In genomic region chr15:77150424-77150841, GRCm38 (mm10) we compare ENCODE assay signal across 8 mouse cellular contexts.
DNase-seq lines count a peak whose midpoint lies in the region; ATAC-seq and TF ChIP-seq lines count a peak whose summit lies in the region.

No protein-coding gene starts in this region.

- no peaks in the 10 kb centered on the region for H3K36me3 ChIP-seq in forebrain, embryonic 16.5 days (ENCODE audit: control insufficient read depth, insufficient read depth)
- no peaks in the 10 kb centered on the region for H3K36me3 ChIP-seq in intestine, embryonic 14.5 days (ENCODE audit: control insufficient read depth, insufficient read depth, low read length)
- no peaks in the 10 kb centered on the region for H3K36me3 ChIP-seq in midbrain, embryonic 11.5 days (ENCODE audit: control insufficient read depth, insufficient read depth, low read length)

- peaks cover 16% of the 10 kb centered on the region for H3K4me1 ChIP-seq in brown adipose tissue, adult 24 weeks (ENCODE audit: control insufficient read depth, insufficient read depth, insufficient read length, low read length)
- H3K4me1 ChIP-seq in forebrain, embryonic 16.5 days (replicated peaks; ENCODE audit: control insufficient read depth, insufficient read depth, low read length) = peaks cover 43% of the 10 kb centered on the region
- peaks cover 46% of the 10 kb centered on the region for H3K4me1 ChIP-seq in intestine, embryonic 14.5 days (replicated peaks; ENCODE audit: control insufficient read depth, insufficient read depth, low read length)
- H3K4me1 ChIP-seq in midbrain, embryonic 11.5 days (ENCODE audit: control insufficient read depth, insufficient read depth, low read length) = peaks cover 28% of the 10 kb centered on the region

- H3K9ac ChIP-seq in forebrain, embryonic 16.5 days (replicated peaks; ENCODE audit: low read depth, low read length) = peak overlapping the region; percentile 71
- peak overlapping the region; percentile 53 for H3K9ac ChIP-seq in intestine, embryonic 14.5 days (ENCODE audit: low read length)
- H3K9ac ChIP-seq in midbrain, embryonic 11.5 days (ENCODE audit: low read length) = peak overlapping the region; percentile 55

- TF ChIP-seq CTCF in layer of hippocampus, adult 2 months (conservative IDR thresholded peaks at IDR 0.05) = no peak

- 8% methylated on average over 3 of the region's 3 CpGs for WGBS in forebrain, embryonic 16.5 days
- WGBS in intestine, embryonic 14.5 days = 6% methylated on average over 3 of the region's 3 CpGs
- WGBS in midbrain, embryonic 11.5 days = 18% methylated on average over 3 of the region's 3 CpGs

- H3K27ac ChIP-seq in layer of hippocampus, adult 2 months = peak overlapping the region; percentile 91
- H3K27ac ChIP-seq in brown adipose tissue, adult 24 weeks (replicated peaks; ENCODE audit: low read depth, low read length) = peak overlapping the region; percentile 62
- peak overlapping the region; percentile 91 for H3K27ac ChIP-seq in forebrain, embryonic 16.5 days (ENCODE audit: low read length)
- H3K27ac ChIP-seq in intestine, embryonic 14.5 days (ENCODE audit: low read depth) = peak overlapping the region; percentile 95
- peak overlapping the region; percentile 15 for H3K27ac ChIP-seq in midbrain, embryonic 11.5 days (ENCODE audit: low read depth, low read length)

- peak overlapping the region; percentile 61 for H3K4me3 ChIP-seq in layer of hippocampus, adult 2 months
- peak overlapping the region; percentile 34 for H3K4me3 ChIP-seq in brown adipose tissue, adult 24 weeks (ENCODE audit: insufficient read depth, low read depth, low read length)
- H3K4me3 ChIP-seq in forebrain, embryonic 16.5 days (replicated peaks; ENCODE audit: low read length) = peak overlapping the region; percentile 72
- peak overlapping the region; percentile 63 for H3K4me3 ChIP-seq in intestine, embryonic 14.5 days (ENCODE audit: low read depth, low read length)
- peak overlapping the region; percentile 24 for H3K4me3 ChIP-seq in midbrain, embryonic 11.5 days (ENCODE audit: low read depth, low read length)

- H3K4me2 ChIP-seq in forebrain, embryonic 16.5 days (ENCODE audit: low read length) = peak overlapping the region; percentile 94
- H3K4me2 ChIP-seq in intestine, embryonic 14.5 days (ENCODE audit: low read length) = peak overlapping the region; percentile 68
- peak overlapping the region; percentile 60 for H3K4me2 ChIP-seq in midbrain, embryonic 11.5 days

- DNase-seq in layer of hippocampus, adult 2 months (ENCODE audit: low spot score in 2 of 2) = no peak
- DNase-seq in layer of hippocampus, adult 18-20 months (ENCODE audit: low spot score in 2 of 2) = no peak
- peak; percentile 73 for DNase-seq in intestine, embryonic 14.5 days (ENCODE audit: low spot score)
- DNase-seq in midbrain, embryonic 11.5 days (ENCODE audit: low spot score, missing footprints) = peak; percentile 86
- no peak for DNase-seq in spleen, postnatal 36 days (ENCODE audit: low spot score in 2 of 2)
- DNase-seq in T-cell, adult 2 months (ENCODE audit: low spot score) = no peak

- ATAC-seq in forebrain, embryonic 16.5 days = no peak
- ATAC-seq in intestine, embryonic 14.5 days (replicated peaks; ENCODE audit: low FRiP score, low TSS enrichment, low read depth) = peak; percentile 24; the same call in 1 of the 2 replicates
- no peak for ATAC-seq in midbrain, embryonic 11.5 days (ENCODE audit: low FRiP score)

- H3K27me3 ChIP-seq in forebrain, embryonic 16.5 days (replicated peaks; ENCODE audit: control insufficient read depth, insufficient read depth, low read length) = no peaks in the 10 kb centered on the region
- H3K27me3 ChIP-seq in intestine, embryonic 14.5 days (replicated peaks; ENCODE audit: control insufficient read depth, insufficient read depth, low read length) = no peaks in the 10 kb centered on the region
- no peaks in the 10 kb centered on the region for H3K27me3 ChIP-seq in midbrain, embryonic 11.5 days (ENCODE audit: control insufficient read depth, insufficient read depth, low read length)

- H3K9me3 ChIP-seq in forebrain, embryonic 16.5 days (ENCODE audit: control insufficient read depth, low read length) = no peaks in the 10 kb centered on the region
- no peaks in the 10 kb centered on the region for H3K9me3 ChIP-seq in intestine, embryonic 14.5 days (ENCODE audit: control insufficient read depth, low read length)
- no peaks in the 10 kb centered on the region for H3K9me3 ChIP-seq in midbrain, embryonic 11.5 days (ENCODE audit: control insufficient read depth, low read length)

Comparison
In these comparisons a context has a peak if more than half of its experiments do, and no peak if none do; other contexts are left out.
1. DNase-seq: peak in intestine, embryonic 14.5 days (single experiment) and midbrain, embryonic 11.5 days (single experiment); none in layer of hippocampus, adult 2 months (0 of 2), layer of hippocampus, adult 18-20 months (0 of 2), spleen, postnatal 36 days (0 of 2) and T-cell, adult 2 months (single experiment).
2. H3K27ac ChIP-seq: peak in every context shown above with its lines; median percentile 95 in intestine, embryonic 14.5 days; 91 in layer of hippocampus, adult 2 months; 91 in forebrain, embryonic 16.5 days; 62 in brown adipose tissue, adult 24 weeks; 15 in midbrain, embryonic 11.5 days.
3. Peak in every context shown above with its lines, with median percentiles within 50 percentile points of each other: H3K4me3 ChIP-seq, H3K4me2 ChIP-seq and H3K9ac ChIP-seq.